Mouse (Mus musculus): ENCODE data around the gene Ky.

The Ky gene

GRCm38 (mm10) chr9:102553781-102554180 lies 48.2 kb downstream of the Ky start:
- peak in 1 of 2 experiments; percentile 23 for DNase-seq

DNA sequence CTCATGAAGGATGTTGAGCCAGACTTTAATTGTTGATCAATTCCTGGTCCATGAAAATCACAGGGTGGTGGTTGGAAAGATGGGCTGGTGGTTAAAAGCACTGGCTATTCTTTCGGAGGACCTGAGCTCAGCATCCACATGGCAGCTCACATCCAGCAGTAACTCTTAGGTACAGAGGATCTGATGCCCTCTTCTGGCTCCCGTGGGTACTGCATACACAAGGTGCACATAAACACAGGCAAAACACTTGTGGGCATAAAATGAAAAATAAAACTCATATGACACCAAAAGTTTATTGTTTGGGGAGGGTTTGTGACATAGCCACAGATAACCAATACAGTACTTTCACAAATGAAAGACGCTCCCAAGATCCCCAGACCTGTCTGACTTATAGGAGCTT lies 52.9 kb downstream of the Ky start:
- no peak for DNase-seq

- no peak for DNase-seq
Measured at GRCm38 (mm10) chr9:102572888-102573287, 67.3 kb downstream of the Ky start.

- DNase-seq, result no peak
Measured at GRCm38 (mm10) chr9:102577480-102577879, 71.9 kb downstream of the Ky start.

DNA sequence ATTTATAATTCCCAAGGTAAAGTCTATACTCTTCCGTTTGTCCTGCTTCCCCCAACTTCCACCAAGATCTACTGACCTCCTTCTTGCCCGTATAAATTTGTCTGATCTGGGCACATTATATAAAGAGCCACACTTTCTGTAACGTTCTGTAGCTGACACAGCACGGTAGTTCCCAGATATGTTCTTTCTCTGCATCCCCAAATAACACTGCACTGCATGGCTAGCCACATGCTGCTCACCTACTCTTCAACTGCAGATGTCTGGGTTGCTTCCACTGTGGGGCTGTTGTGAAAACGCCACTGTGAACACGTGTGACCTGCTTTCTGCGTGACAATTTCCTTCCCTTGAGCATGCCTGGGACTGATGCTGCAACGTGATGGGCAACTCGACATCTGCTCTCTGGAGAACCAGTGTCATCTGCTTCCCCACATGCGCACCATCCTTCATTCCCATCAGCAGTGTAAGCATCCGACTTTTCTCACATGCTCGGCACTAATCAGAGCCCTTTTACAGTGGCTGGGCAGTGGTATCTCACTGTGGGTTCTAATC lies 76.4 kb downstream of the Ky start:
- DNase-seq, result no peak

- no peak for DNase-seq
Measured at GRCm38 (mm10) chr9:102587347-102587746, 81.8 kb downstream of the Ky start.

DNA sequence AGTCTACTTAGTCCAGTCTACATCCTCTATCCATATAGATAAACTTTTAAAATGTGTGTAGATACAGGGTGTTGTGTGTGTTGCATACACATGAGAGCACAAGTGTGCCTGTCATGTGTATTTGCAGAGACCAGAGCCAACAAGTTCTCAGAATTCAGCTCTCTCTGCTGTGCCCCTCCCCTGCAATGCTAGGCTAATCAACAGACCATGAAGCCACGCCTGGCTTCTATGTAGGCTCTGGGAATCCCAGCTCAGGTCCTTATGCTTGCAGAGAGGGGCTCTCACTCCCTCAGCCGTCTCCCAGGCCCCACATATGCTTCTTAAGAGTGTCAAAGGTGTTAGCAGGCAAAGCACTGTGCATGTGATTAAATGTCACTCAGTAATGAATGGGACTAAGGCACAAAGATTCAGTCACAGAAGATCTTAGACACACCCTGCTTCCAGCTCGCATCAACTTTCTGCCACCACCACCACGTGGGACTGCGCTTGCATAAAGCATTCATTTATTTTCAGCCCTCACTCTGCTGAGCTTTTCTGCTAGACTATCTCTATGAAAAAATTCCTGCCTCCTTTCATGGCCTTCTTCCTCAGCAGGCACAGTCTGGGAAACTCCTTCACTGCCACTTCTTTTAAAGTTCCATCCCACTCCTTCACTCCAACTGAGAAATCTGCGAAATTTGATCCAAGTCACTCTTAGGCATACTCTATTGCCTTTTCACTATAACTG lies 89.3 kb downstream of the Ky start:
- no peak for DNase-seq

Data from cerebellum, postnatal 25 days (tissue).